Mouse (Mus musculus) thymus, adult 2 months (tissue): ENCODE measurements around the gene Hoxd4.

Experiments used
- CTCF ChIP-seq: fragments of 200-500 bp; IDR thresholded peaks from 2 replicates; pipeline ENCODE4 v1.5.1; 2012; ENCODE audit warnings: mild to moderate bottlenecking, control low read depth, low read length, moderate library complexity, borderline replicate concordance; ENCODE audit not compliant: control insufficient read depth, poor library complexity, insufficient read depth; ENCODE audit errors: extremely low read depth
- POLR2A ChIP-seq: fragments of 200-500 bp; IDR thresholded peaks from 2 replicates; pipeline ENCODE4 v1.6.1; 2012; ENCODE audit warnings: mild to moderate bottlenecking, low read length, control low read depth, moderate library complexity; ENCODE audit not compliant: control insufficient read depth, poor library complexity, insufficient read depth; ENCODE audit errors: extremely low read depth

GRCm38 (mm10) chr2:74762522-74763244 lies 51.0 kb downstream of the Hoxd4 start, which contains the start of gene Hoxd1:
- TF ChIP-seq CTCF (no peak), POLR2A (no peak)
